Mouse (Mus musculus): ENCODE measurements around the gene Gria4. TPM values are rescaled to one million over a fixed set of nuclear protein-coding genes. Genes with fewer than 3 reads are reported as not detected.

The Gria4 gene
- total RNA-seq, 4 experiments from 2014 or later = 0.06 TPM; not detected in 3

Small RNA genes lying within 50 kb of the gene (microRNA-seq; reads per million reads assigned to microRNA genes)
- gene Gm23811 = not detected
- gene Gm23992 = not detected

Measured in heart, adult 8-10 months (tissue).